Mouse (Mus musculus) stomach, postnatal 0 days (tissue): ENCODE measurements around the gene Arid4b. TPM values are rescaled to one million over a fixed set of nuclear protein-coding genes. Genes with fewer than 3 reads are reported as not detected.

ENCODE experiments used
- ATAC-seq: fragments of 200-750 bp; cut with Nextera tagmentation; 2 replicates; pipeline ENCODE4 v1.8.0; 2017; ENCODE audit not compliant: low FRiP score, low TSS enrichment
- DNase-seq: peaks from one replicate; pipeline ENCODE4 v3.0.0-alpha.2; 2016; ENCODE audit warnings: low spot score
- H3K27ac ChIP-seq: fragments of 300-500 bp; sonication (generic); replicated peaks from 2 replicates; pipeline ENCODE4 v1.5.1; 2014; ENCODE audit warnings: mild to moderate bottlenecking, control low read depth
- H3K27me3 ChIP-seq: fragments of 300-500 bp; sonication (generic); 2 replicates; pipeline ENCODE4 v1.6.1; 2014; ENCODE audit warnings: low read length; ENCODE audit not compliant: control insufficient read depth, insufficient read depth
- H3K36me3 ChIP-seq: fragments of 300-500 bp; sonication (generic); 2 replicates; pipeline ENCODE4 v1.6.1; 2014; ENCODE audit warnings: low read length, mixed read lengths; ENCODE audit not compliant: control insufficient read depth, insufficient read depth
- H3K4me1 ChIP-seq: fragments of 300-500 bp; sonication (generic); replicated peaks from 2 replicates; pipeline ENCODE4 v1.6.1; 2014; ENCODE audit warnings: antibody characterized with exemption; ENCODE audit not compliant: control insufficient read depth, insufficient read depth
- H3K4me2 ChIP-seq: fragments of 300-500 bp; sonication (generic); replicated peaks from 2 replicates; pipeline ENCODE4 v1.6.1; 2014; ENCODE audit warnings: low read depth, mild to moderate bottlenecking, control low read depth, moderate library complexity
- H3K4me3 ChIP-seq: fragments of 300-500 bp; sonication (generic); 2 replicates; pipeline ENCODE4 v1.5.1; 2014; ENCODE audit warnings: low read depth, low read length, control low read depth
- H3K9ac ChIP-seq: fragments of 300-500 bp; sonication (generic); 2 replicates; pipeline ENCODE4 v1.6.1; 2014; ENCODE audit warnings: mild to moderate bottlenecking, low read length, control low read depth, mixed read lengths
- H3K9me3 ChIP-seq: fragments of 300-500 bp; sonication (generic); 2 replicates; pipeline ENCODE4 v1.6.1; 2016; ENCODE audit warnings: low read length; ENCODE audit not compliant: control insufficient read depth
- CTCF ChIP-seq: IDR thresholded peaks from 2 replicates; pipeline ENCODE4 v1.5.1; 2016; ENCODE audit warnings: antibody characterized with exemption, low read depth, mild to moderate bottlenecking, moderate library complexity
- EP300 ChIP-seq: optimal IDR thresholded peaks from 2 replicates; pipeline ENCODE3; 2016; ENCODE audit warnings: antibody characterized with exemption
- WGBS: fragments of 180-500 bp; shearing (Covaris S2); extraction: QIAGEN DNeasy Blood & Tissue Kit; methylation state at CpG from one replicate; pipeline ENCODE4 v1.1.7; 2014; 5-methylcytosine and 5-hydroxymethylcytosine counted together
- polyA plus RNA-seq: library from polyadenylated mRNA; unstranded; fragments of >200 nt; fragmentation: Nextera tagmentation; extraction: Ambion mirVana; gene quantifications from 2 replicates; pipeline ENCODE4 v1.2.1, GENCODE M21; 2015

Arid4b gene
- polyA plus RNA-seq, 1 experiment from 2014 or later = 32.1 TPM

GRCm38 (mm10) chr13:14065028-14065380, 2.0 kb downstream of the Arid4b start:
- peak overlapping the region; percentile 98; the same call in 1 of the 2 replicates for H3K27ac ChIP-seq
- H3K36me3 ChIP-seq = no peaks in the 10 kb centered on the region
- H3K9ac ChIP-seq = peak overlapping the region; percentile 98
- peak overlapping the region; percentile 99 for H3K4me3 ChIP-seq
- WGBS = 4% methylated on average over 9 of the region's 9 CpGs
- peak overlapping the region; percentile 78 for H3K4me2 ChIP-seq
- H3K27me3 ChIP-seq = no peaks in the 10 kb centered on the region
- H3K9me3 ChIP-seq = no peaks in the 10 kb centered on the region
- no peak for TF ChIP-seq EP300
- TF ChIP-seq CTCF = no peak
- ATAC-seq (no peak), DNase-seq (no peak)
- no peaks in the 10 kb centered on the region for H3K4me1 ChIP-seq

GRCm38 (mm10) chr13:14065701-14066100, 2.7 kb downstream of the Arid4b start:
- no peaks in the 10 kb centered on the region for H3K27me3 ChIP-seq
- H3K9me3 ChIP-seq = no peaks in the 10 kb centered on the region
- H3K36me3 ChIP-seq = no peaks in the 10 kb centered on the region
- H3K27ac ChIP-seq = no peak overlapping the region
- no peak overlapping the region for H3K9ac ChIP-seq
- H3K4me2 ChIP-seq = no peak overlapping the region
- no peak for ATAC-seq
- no peak for DNase-seq
- WGBS = 76% methylated on average over 1 of the region's 1 CpGs
- no peaks in the 10 kb centered on the region for H3K4me1 ChIP-seq
- TF ChIP-seq EP300 (no peak), CTCF (no peak)
- H3K4me3 ChIP-seq = no peak overlapping the region

- no peaks in the 10 kb centered on the region for H3K36me3 ChIP-seq
- H3K9ac ChIP-seq = no peak overlapping the region
- no peak for ATAC-seq
- H3K4me1 ChIP-seq = no peaks in the 10 kb centered on the region
- TF ChIP-seq EP300 (no peak), CTCF (no peak)
- H3K27ac ChIP-seq = no peak overlapping the region
- DNase-seq = no peak
- H3K4me3 ChIP-seq = no peak overlapping the region
- no peaks in the 10 kb centered on the region for H3K27me3 ChIP-seq
- no peaks in the 10 kb centered on the region for H3K9me3 ChIP-seq
- H3K4me2 ChIP-seq = no peak overlapping the region
Observed at GRCm38 (mm10) chr13:14068035-14068434, 5.0 kb downstream of the Arid4b start.

- TF ChIP-seq CTCF (no peak), EP300 (no peak)
- no peak for ATAC-seq
- WGBS = 88% methylated on average over 1 of the region's 1 CpGs
Observed at GRCm38 (mm10) chr13:14069291-14069690, 6.3 kb downstream of the Arid4b start.

DNA sequence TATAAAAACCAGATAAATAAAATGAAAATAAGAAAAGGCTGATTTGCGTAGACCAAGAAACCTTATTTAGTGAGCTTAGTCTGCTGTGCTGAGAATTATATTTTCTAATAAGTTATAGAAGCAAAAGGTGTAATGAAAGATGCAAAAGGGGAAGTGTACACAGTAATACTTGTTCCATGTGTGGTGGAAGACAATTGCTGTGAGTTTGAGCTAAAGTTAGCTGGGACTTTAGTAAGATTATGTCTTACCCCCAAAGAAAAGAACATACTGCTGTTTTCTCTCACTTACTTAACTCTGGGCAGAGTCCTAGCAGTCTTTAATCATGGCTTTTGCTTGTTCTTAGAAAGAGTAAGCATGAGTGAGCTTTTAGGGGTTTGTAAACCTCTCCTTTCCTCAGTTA, 11.3 kb downstream of the Arid4b start:
- Histone ChIP-seq H3K36me3 (no peaks in the 10 kb centered on the region), H3K9ac (no peak overlapping the region), H3K27ac (no peak overlapping the region), H3K9me3 (no peaks in the 10 kb centered on the region), H3K4me2 (no peak overlapping the region), H3K27me3 (no peaks in the 10 kb centered on the region), H3K4me3 (no peak overlapping the region), H3K4me1 (no peaks in the 10 kb centered on the region)
- WGBS = 94% methylated on average over 1 of the region's 1 CpGs
- DNase-seq = no peak
- TF ChIP-seq EP300 (no peak), CTCF (no peak)
- ATAC-seq = no peak

More at GRCm38 (mm10) chr13:14069291-14069690, 6.3 kb downstream of the Arid4b start:
- no peak overlapping the region for H3K27ac ChIP-seq
- no peak overlapping the region for H3K9ac ChIP-seq
- H3K9me3 ChIP-seq = no peaks in the 10 kb centered on the region
- H3K4me2 ChIP-seq = no peak overlapping the region
- no peaks in the 10 kb centered on the region for H3K27me3 ChIP-seq
- H3K4me1 ChIP-seq = no peaks in the 10 kb centered on the region
- no peak overlapping the region for H3K4me3 ChIP-seq
- H3K36me3 ChIP-seq = no peaks in the 10 kb centered on the region
- no peak for DNase-seq

- DNase-seq (no peak), ATAC-seq (no peak)
- no peak overlapping the region for H3K4me3 ChIP-seq
- H3K9ac ChIP-seq = no peak overlapping the region
- WGBS = 84% methylated on average over 1 of the region's 1 CpGs
- no peaks in the 10 kb centered on the region for H3K36me3 ChIP-seq
- H3K4me1 ChIP-seq = no peaks in the 10 kb centered on the region
- no peak for TF ChIP-seq CTCF
- no peak for TF ChIP-seq EP300
- H3K9me3 ChIP-seq = no peaks in the 10 kb centered on the region
- H3K4me2 ChIP-seq = no peak overlapping the region
- H3K27me3 ChIP-seq = no peaks in the 10 kb centered on the region
- no peak overlapping the region for H3K27ac ChIP-seq
Observed at GRCm38 (mm10) chr13:14075326-14075725, 12.3 kb downstream of the Arid4b start.
